Mouse (Mus musculus) spleen, adult 2 months (tissue): ENCODE measurements around the gene Crocc. TPM values are rescaled to one million over a fixed set of nuclear protein-coding genes. Genes with fewer than 3 reads are reported as not detected.

ENCODE experiments used
- DNase-seq, 2 experiments: peaks; one replicate each; pipeline versions ENCODE4 v3.0.0 to v3.0.0-alpha.2; 2012 to 2021; ENCODE audit warnings: low spot score in 2 of 2, low read depth in 1 of 2
- H3K27ac ChIP-seq: fragments of 200-500 bp; 2 replicates; pipeline ENCODE4 v1.5.1; 2012; ENCODE audit warnings: low read length, inconsistent platforms; ENCODE audit not compliant: insufficient read depth
- H3K27me3 ChIP-seq: fragments of 200-500 bp; 2 replicates; pipeline ENCODE4 v1.6.1; 2012; ENCODE audit warnings: mild to moderate bottlenecking, moderate library complexity, low read length, inconsistent platforms; ENCODE audit not compliant: control insufficient read depth, insufficient read depth
- H3K36me3 ChIP-seq: fragments of 200-500 bp; 2 replicates; pipeline ENCODE4 v1.6.1; 2012; ENCODE audit warnings: mild to moderate bottlenecking, low read length, inconsistent platforms; ENCODE audit not compliant: control insufficient read depth, insufficient read depth
- H3K4me1 ChIP-seq: fragments of 200-500 bp; 2 replicates; pipeline ENCODE4 v1.6.1; 2011; ENCODE audit warnings: inconsistent platforms; ENCODE audit not compliant: control insufficient read depth, insufficient read depth, insufficient read length
- H3K4me3 ChIP-seq: fragments of 200-500 bp; 2 replicates; pipeline ENCODE4 v1.5.1; 2011; ENCODE audit warnings: mild to moderate bottlenecking, inconsistent platforms; ENCODE audit not compliant: insufficient read depth, insufficient read length; ENCODE audit errors: extremely low read depth
- CTCF ChIP-seq: fragments of 200-500 bp; IDR thresholded peaks from 2 replicates; pipeline ENCODE4 v1.5.1; 2011; ENCODE audit warnings: mild to moderate bottlenecking, inconsistent platforms; ENCODE audit not compliant: insufficient read depth, insufficient read length, insufficient replicate concordance; ENCODE audit errors: extremely low read depth
- POLR2A ChIP-seq: fragments of 200-500 bp; IDR thresholded peaks from 2 replicates; pipeline ENCODE4 v1.6.1; 2011; ENCODE audit warnings: low read depth, low read length, inconsistent platforms
- WGBS: fragments of 180-500 bp; shearing (Covaris S2); methylation state at CpG from one replicate; pipeline ENCODE4 v1.1.7; 2018; 5-methylcytosine and 5-hydroxymethylcytosine counted together
- polyA plus RNA-seq: library from polyadenylated mRNA; depleted of rRNA; stranded (reverse); fragments of >200 nt; gene quantifications from 2 replicates; pipeline ENCODE4 v1.2.3, GENCODE M21; 2012

Gene Crocc
- polyA plus RNA-seq, 1 experiment, result 9.8 TPM

- 0 out of 2 replicates have a peak, but pooled peaks cover 5% of the 10 kb centered on the region for H3K27me3 ChIP-seq
- H3K27ac ChIP-seq, result no peak within 1 kb of the TSS
- WGBS, result 33% methylated on average over 7 of the region's 7 CpGs
- TF ChIP-seq CTCF (no peak), POLR2A (no peak)
- H3K4me3 ChIP-seq, result peak within 1 kb of the TSS; percentile 4; the same call in 1 of the 2 replicates
- DNase-seq, result no peak
- peaks cover 20% of the 10 kb centered on the region for H3K36me3 ChIP-seq
- peaks cover 4% of the 10 kb centered on the region; the same call in 1 of the 2 replicates for H3K4me1 ChIP-seq
These were observed 50.2 kb downstream of the Crocc start, which contains the start of gene Mfap2 for GRCm38 (mm10) chr4:141010118-141010517. TSS of gene Mfap2 (plus strand) at chr4:141010418.

- Histone ChIP-seq H3K27me3 (0 out of 2 replicates have a peak, but pooled peaks cover 5% of the 10 kb centered on the region), H3K4me1 (peaks cover 4% of the 10 kb centered on the region; the same call in 1 of the 2 replicates), H3K4me3 (no peak overlapping the region), H3K27ac (no peak overlapping the region), H3K36me3 (peaks cover 40% of the 10 kb centered on the region)
- TF ChIP-seq POLR2A (no peak), CTCF (no peak)
- 68% methylated on average over 8 of the region's 8 CpGs for WGBS
- DNase-seq, result no peak
These were observed 52.3 kb downstream of the Crocc start for GRCm38 (mm10) chr4:141008028-141008427.

- Histone ChIP-seq H3K27ac (no peak overlapping the region), H3K4me1 (peaks cover 4% of the 10 kb centered on the region; the same call in 1 of the 2 replicates), H3K4me3 (no peak overlapping the region), H3K36me3 (peaks cover 58% of the 10 kb centered on the region), H3K27me3 (0 out of 2 replicates have a peak, but pooled peaks cover 5% of the 10 kb centered on the region)
- DNase-seq, result no peak
- 93% methylated on average over 13 of the region's 13 CpGs for WGBS
- TF ChIP-seq POLR2A (no peak), CTCF (no peak)
These were observed 54.4 kb downstream of the Crocc start for GRCm38 (mm10) chr4:141005983-141006382.

GRCm38 (mm10) chr4:140996812-140997211 lies 63.5 kb downstream of the Crocc start:
- Histone ChIP-seq H3K4me1 (no peaks in the 10 kb centered on the region), H3K27ac (no peak overlapping the region), H3K36me3 (peaks cover 68% of the 10 kb centered on the region), H3K4me3 (no peak overlapping the region), H3K27me3 (no peaks in the 10 kb centered on the region)
- WGBS, result 88% methylated on average over 9 of the region's 9 CpGs
- TF ChIP-seq CTCF, result no peak
- TF ChIP-seq POLR2A, result no peak
- DNase-seq, result no peak

- Histone ChIP-seq H3K27me3 (no peaks in the 10 kb centered on the region), H3K4me3 (no peak overlapping the region), H3K27ac (no peak overlapping the region), H3K4me1 (no peaks in the 10 kb centered on the region), H3K36me3 (peaks cover 60% of the 10 kb centered on the region)
- DNase-seq, result no peak
- 78% methylated on average over 8 of the region's 8 CpGs for WGBS
- no peak for TF ChIP-seq POLR2A
These were observed 64.5 kb downstream of the Crocc start for GRCm38 (mm10) chr4:140995811-140996210.

- WGBS, result 86% methylated on average over 8 of the region's 8 CpGs
- no peak overlapping the region for H3K27ac ChIP-seq
- peaks cover 42% of the 10 kb centered on the region for H3K36me3 ChIP-seq
- H3K4me1 ChIP-seq, result peaks cover 11% of the 10 kb centered on the region; the same call in 1 of the 2 replicates
- DNase-seq, result no peak
- H3K27me3 ChIP-seq, result no peaks in the 10 kb centered on the region
- TF ChIP-seq POLR2A (no peak), CTCF (no peak)
- H3K4me3 ChIP-seq, result no peak overlapping the region
These were observed 66.5 kb downstream of the Crocc start for GRCm38 (mm10) chr4:140993846-140994245.

- WGBS, result 96% methylated on average over 20 of the region's 20 CpGs
- H3K4me3 ChIP-seq, result no peak overlapping the region
- no peak overlapping the region for H3K27ac ChIP-seq
- H3K27me3 ChIP-seq, result no peaks in the 10 kb centered on the region
- no peak for DNase-seq
- TF ChIP-seq POLR2A (no peak), CTCF (no peak)
- peaks cover 35% of the 10 kb centered on the region for H3K36me3 ChIP-seq
- peaks cover 21% of the 10 kb centered on the region; the same call in 1 of the 2 replicates for H3K4me1 ChIP-seq
These were observed 68.1 kb downstream of the Crocc start for GRCm38 (mm10) chr4:140992215-140992614.
